Mouse (Mus musculus): ENCODE measurements around the gene Gm17026.
"Not testable (repeated sequence)": the region's sequence is repeated elsewhere in the genome, so short reads cannot be mapped to it uniquely, and the experiment has no call there.

The Gm17026 gene

DNA sequence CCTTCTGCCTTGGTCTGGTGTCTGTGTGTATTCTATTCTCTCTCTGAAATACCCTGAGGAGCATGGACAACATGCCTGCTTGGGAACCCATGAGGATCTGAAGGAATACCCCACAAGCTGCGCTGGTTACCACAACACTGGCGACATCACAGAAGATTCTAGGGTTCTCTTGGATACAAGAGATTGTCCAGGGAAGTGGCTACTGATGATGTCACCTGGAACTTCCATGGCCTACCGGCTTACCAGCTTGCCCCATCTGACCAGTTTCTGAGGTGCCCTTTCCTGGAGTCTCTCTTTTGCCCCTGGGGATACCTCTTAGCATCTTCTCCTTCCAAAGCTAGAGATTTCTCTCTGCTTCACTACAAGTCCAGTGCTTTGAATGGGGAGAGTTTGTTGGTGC is at the start of gene Gm17026:
Gene Gm17026 (minus strand): TSS at position 101 of the 400 bp plus-strand sequence.
- DNase-seq: not testable (repeated sequence)

DNA sequence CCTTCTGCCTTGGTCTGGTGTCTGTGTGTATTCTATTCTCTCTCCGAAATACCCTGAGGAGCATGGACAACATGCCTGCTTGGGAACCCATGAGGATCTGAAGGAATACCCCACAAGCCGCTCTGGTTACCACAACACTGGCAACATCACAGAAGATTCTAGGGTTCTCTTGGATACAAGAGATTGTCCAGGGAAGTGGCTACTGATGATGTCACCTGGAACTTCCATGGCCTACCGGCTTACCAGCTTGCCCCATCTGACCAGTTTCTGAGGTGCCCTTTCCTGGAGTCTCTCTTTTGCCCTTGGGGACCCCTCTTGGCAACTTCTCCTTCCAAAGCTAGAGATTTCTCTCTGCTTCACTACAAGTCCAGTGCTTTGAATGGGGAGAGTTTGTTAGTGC is 37.4 kb upstream of the Gm17026 start, which contains the start of gene Gm9611:
Gene Gm9611 (minus strand): TSS at position 101 of the 400 bp plus-strand sequence.
- not testable (repeated sequence) for DNase-seq

DNA sequence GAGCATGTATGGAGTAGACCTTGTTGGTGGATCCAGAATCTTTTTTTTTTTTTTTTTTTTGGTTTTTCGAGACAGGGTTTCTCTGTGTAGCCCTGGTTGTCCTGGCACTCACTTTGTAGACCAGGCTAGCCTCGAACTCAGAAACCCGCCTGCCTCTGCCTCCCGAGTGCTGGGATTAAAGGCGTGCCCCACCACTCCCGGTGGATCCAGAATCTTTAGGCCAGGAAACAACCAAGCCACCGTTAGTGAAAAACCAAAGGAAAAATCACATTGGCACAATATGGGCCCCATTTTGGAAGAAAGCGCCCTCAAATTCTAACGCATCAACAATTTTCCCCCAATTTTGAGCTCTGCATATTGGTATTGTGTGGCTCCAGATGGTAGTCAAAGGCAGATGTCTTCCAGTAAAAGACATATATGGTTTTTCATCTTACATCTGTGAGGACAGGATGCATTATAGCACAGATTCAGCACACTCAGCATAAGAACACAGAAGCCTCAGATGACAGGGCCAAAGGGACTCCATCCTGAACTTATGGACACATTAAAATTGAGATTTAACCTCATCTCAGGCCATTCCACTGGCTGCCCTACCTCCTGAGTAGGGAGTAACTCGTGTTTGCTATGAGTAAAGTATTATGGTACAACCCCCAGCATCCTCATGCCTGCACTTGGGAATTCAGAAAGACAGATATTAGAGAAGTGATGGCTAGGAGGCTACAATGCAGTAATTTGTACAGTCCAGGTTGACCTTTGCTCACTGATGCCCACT is 42.9 kb downstream of the Gm17026 start:
- DNase-seq: peak; percentile 1 to 4

Data from cerebellum, postnatal 25 days (tissue).